Mouse (Mus musculus): ENCODE data around the gene Ctso.

Ctso gene

DNA sequence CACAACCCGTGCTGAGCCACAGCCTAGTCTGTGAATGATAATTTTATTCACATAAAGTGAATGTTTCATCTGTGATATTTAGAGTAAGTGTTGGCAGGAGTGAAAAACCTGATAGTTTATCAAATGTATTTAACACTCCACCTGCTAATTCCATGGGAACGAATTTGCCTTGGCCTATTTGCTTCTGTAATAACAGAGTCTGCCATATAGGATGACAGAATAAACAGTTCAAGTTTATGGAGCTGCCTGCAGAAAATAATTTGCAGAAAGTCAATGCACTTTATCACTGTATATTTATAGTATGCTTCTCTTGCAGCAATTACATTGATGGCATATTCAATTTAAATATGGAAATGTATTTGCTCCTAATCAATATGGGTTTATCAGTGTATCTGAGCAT lies 19.4 kb downstream of the Ctso start:
- no peak for DNase-seq (ENCODE audit: low read depth, low spot score)

DNA sequence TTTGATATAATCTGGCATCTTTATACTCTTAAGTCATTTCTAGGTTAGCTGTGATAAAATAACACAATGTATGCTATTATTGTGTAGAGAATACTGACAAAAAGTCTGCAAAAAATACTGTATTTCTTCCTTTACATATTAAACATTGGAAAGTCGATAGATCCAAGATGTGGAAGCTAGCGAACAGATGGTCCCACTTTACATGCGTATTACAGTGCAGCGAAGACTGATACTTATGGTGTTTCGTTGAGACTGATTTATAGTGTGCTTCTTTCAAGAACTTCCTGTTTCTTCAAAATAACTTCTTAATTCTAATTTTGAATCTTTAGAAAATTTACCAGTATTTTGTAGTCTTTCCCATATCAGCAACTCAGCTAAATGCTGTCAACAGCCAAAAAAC lies 25.1 kb downstream of the Ctso start:
- DNase-seq (ENCODE audit: low read depth, low spot score) = no peak

DNA sequence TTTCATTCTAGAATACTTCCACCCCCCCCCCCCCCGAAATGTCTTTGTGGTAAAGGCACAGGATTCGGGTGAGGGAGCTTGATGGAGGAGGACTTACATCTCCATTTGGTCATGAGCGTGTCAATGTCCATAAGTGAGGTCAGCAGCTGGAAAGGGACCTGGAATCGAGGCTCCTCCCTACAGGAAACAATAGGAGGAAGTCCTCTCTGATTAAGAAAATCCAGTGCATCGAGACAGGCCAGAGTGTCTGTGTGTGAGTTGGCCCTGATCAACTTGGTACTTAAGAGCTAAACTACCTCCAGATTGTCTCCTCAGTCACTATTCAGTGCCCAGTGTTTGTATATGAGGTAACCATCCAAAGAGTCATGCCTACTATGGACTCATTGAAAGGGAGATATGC lies 28.9 kb downstream of the Ctso start:
- DNase-seq (ENCODE audit: low read depth, low spot score) = no peak

DNA sequence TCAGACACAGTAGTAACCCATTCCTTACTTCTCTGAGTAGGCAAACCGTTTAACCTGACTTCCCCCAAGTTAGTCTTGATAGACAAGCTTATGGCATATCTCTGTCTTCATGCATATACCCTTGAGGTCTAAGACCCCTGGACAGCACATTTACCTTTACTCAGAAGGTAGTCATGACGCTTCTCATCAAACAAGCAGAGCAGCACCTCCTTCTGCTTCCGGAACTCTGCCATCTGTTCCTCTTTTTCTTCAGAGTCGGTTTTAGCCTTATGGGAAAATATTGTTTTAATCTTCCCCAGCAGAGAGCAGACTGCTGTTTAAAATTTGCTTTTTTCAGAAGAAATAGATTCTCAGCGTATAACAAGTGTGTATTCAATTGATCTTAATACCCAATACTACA lies 31.4 kb downstream of the Ctso start:
- no peak for DNase-seq (ENCODE audit: low read depth, low spot score)

DNA sequence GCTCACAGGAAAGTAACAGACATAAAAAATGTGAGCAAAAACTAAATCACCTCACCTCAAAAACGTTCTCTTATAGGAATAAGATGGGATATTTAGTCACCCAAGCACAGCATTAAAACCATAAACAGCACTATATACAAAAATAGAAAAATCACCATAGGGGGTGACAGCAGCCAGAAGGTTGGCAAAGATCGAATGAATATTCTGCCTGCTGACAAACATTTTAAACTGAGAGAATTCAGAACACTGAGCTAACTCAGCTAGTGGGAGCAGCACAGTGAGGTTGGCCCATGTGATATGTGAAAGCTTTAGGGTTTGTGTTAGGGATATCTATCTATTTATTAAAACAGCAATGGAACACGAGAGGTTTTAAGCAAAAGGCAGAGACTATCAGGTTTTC lies 32.2 kb downstream of the Ctso start:
- no peak for DNase-seq (ENCODE audit: low read depth, low spot score)

DNA sequence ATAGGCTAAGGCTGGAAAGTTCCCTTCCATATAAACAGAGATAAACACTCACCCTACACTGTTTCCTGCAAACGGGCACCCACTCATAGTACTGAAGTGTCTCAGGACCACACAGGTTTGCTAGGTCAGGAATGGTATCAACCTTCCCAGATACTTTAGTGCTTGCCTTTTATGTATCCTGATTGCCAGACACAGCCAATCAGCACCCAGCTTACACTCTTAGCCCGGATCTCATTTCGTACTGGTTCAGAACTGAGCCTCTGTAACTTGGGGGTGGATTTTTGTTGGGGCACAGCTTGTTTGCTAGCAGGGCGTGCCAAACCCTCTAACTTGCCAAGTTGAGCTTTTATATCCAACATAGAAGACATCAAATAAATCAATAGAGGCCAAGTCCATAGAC lies 43.2 kb downstream of the Ctso start:
- no peak for DNase-seq (ENCODE audit: low read depth, low spot score)

DNA sequence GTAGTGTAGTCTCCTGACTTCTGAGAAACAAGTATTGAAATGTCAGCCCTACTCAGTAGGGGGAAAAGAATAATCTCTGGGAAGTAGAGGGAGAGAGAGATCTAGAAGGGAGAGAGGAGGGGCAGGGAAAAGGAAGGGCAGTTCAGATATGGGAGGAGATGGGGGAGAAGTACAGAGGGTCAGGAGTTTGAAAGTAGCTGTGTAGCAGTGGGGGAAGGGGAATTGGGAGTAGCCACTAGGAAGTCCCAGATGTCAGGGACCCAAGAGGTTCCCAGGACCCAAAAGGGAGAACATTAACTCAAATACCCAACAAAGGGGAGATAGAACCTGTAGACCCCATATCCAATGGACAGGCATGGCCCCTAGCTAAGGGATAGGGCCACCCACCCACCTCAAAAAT lies 43.7 kb downstream of the Ctso start, which contains the start of gene Tdo2:
Gene Tdo2, minus strand, starts transcription at position 101 of the 400 bp plus-strand sequence.
- no peak for DNase-seq (ENCODE audit: low read depth, low spot score)

DNA sequence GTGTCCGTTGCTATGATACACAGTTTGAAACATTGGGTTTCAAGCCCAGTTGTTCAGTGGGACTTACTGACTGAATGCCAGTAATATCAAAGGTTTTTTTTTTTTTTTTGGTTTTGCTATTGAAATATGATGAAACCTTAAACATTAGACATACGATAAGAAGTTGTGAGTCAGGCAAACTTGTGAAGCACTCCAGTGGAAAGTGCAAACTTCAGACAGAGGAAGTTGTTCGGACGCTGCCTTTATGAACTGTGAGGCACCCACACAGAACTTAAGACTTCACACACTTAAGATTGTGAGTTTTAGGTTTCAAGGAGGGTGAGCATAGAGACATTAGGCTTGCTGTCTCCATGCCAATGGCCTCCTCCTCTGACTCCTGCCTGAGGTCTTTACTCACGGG lies 49.2 kb downstream of the Ctso start:
- no peak for DNase-seq (ENCODE audit: low read depth, low spot score)

DNA sequence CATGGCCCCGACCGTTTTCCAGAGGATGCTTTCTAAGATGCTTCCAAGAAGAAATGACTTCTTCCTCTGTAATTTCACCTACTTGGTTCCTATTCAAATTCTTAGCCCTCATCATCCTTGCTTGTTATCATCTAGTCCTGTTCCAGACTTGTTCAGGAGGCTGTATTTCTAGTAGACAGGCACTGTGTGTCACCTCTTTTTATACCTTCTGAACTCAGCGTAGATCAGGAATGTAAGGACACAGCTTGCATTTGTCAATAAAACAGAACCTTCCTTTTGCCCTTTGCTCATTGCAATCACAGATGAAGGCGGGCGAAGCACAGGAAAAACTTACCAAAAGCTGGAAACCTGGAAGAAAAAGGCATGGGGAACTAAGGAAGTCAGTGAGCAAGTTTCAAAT lies 49.6 kb downstream of the Ctso start, which contains the start of gene Asic5:
Gene Asic5, plus strand, starts transcription at position 301 of the 400 bp plus-strand sequence.
- no peak for DNase-seq (ENCODE audit: low read depth, low spot score)

DNA sequence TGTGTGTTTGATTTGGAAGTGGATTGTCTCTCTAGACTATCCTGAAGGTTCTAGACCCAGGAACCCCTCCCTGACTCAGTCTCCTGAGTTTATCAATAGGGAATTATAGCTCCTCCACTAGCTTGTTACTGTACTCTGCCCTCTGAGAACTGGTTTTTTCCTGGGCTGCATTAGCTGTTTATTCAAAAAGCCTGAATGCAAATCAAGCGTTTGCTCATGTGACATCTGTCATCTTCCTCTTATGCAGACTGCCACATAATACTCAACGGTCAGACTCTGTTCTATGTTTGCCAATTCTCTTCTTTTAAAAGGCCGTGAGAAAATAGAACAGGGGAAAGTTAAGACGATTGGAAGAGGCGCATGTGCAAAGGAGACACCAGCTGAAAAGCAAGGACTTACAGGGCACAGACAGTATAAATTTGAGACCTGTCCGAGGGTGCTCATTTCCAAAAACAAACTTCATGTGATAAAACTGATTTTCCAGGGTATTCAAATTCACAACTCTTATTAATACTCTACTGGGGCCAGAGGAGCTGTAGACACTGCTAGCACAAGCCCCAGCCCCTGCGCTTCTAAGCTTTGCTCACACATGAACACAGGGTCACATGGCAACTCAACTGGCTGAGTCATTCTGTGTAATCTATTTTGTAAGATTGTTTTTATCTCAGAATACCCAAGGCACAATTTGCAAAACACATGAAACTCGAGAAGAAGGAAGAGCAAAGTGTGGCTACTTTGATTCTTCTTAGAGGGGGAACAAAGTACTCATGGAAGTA lies 50.9 kb downstream of the Ctso start:
- no peak for DNase-seq (ENCODE audit: low read depth, low spot score)

DNA sequence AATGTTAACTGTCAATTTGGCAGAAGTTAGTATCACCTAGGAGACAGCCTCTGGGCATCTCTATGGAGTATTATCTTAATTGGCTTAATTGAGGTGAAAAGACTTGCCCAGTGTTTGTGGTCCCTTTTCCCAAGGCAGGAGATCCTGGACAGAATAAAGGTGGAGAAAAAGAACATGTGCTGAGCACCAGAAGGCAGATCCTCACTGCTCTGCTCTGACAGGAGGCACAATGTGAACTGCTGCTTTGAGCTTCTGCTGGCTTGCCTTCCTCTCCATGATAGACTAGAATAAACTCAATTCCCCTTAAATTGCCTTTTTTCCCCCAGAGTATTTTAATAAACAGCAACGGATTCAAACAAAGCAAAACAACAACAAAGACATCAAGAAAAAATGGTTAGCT lies 52.7 kb downstream of the Ctso start:
- no peak for DNase-seq (ENCODE audit: low read depth, low spot score)

DNA sequence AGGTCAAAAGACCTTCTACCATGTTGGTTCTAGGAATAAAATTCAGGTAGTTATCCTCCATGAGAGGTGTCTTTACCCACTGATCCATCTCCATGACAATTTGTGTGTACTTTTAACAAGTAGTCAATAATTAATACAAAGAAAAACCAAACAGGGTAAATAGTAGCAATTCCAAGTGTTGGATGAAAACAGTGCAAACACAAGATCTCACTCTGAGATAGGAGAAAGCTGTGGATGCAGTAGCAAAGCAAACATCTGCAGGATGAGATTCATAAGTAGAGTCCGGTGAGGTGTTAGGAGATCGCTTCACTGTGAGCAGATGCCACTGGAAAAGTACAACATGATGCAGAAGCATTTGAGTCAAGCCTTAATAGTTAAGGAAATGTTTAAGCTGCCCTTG lies 53.7 kb downstream of the Ctso start:
- DNase-seq (ENCODE audit: low read depth, low spot score) = no peak

DNA sequence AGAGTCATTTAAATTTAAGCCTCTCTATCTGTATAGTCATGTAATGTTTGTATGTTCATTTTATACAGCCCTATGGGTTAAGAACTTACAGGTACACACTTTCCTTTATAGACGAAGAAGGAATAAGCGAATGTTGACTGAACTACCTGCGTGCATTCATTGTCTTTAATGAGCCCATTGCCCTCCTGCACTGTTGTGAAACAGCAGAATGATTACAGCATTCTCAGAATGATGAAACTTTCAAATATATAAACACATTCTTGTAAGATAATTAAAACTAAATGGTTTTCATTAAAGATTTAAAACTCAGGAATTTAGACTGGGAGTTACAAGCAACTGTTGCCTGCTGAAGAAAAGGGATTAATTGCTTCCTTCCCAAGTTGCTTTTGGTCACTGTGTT lies 55.2 kb downstream of the Ctso start:
- no peak for DNase-seq (ENCODE audit: low read depth, low spot score)

DNA sequence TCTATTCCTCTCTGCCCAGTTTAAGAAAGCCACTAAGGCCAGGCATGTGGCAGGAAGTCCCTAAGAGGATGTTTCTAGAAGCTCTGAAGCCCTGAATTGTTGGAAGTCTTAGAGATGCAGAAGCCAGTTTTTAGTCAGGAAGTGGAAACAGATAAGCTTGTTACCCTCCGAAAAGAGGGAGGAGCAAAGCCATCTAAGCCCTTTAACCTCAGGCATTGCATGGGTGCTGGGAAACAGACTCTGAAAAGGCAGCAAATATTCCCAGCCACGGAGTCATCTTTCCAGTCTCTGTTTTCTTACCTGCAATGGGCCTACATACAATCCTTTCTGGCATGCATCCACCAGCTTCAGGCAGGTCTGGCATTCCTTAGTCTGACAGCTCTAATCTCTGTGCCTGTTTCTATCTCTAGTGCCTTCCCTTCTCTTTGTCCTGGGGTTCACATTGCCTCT lies 57.3 kb downstream of the Ctso start:
- peak; percentile 1 for DNase-seq (ENCODE audit: low read depth, low spot score)

DNA sequence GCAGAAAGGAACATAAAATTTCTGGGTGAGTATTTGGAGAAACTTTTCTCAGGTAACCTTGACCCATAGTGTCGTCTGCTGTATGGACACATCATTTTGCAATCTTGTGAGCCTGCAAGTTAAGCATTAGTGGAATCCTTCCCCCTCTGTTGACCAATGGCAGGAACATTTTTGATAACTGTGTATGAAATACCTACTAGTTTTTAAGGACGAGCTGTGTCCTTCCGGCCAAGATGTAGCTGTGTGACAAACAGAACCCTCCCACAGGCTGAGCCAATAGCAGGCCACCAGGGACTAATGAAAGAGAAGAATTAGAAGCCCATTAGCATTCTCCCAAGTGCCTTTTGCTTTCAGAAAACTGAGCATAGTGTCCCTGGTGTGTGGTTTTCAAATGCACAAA lies 58.1 kb downstream of the Ctso start:
- DNase-seq (ENCODE audit: low read depth, low spot score) = no peak

DNA sequence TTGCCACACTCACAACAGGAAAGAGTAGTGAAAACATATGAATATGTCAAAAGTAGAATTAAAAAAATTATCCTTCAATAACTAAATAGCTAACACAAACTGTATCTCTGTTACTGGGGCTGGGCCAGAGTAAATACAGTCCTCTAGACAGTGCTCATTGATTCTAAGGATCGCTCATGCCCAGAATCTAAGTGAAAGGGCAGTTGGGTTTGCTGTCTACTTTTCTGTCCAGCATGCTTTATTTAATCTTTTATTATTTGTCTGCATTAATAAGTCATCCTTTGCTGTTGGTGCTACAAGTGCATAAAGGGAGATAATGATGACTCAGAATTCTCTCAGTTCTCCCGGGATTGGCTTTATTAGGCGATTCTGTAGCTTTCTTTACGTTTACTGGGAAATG lies 63.0 kb downstream of the Ctso start:
- no peak for DNase-seq (ENCODE audit: low read depth, low spot score)

DNA sequence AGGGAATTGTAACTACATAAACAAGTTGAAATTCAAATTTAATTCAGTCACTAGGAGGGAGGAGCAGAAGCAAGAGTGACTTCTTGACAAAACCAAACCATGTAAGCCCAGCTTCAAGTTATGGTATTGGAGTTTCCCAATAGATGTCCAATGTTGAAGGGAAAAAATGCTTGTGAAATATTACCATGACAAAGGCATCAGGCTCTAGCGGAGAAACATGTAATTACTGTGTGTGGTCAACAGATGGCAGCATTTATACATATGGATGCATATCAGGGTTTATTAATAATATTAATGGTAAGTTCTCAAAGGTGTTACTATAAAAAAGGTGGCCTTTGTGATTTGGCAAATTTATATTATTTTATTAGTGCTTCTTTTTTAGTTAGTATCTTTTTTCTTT lies 63.6 kb downstream of the Ctso start:
- peak; percentile 55 for DNase-seq (ENCODE audit: low read depth, low spot score)
